Mouse (Mus musculus) E14TG2a.4 (cell line): ENCODE measurements around the gene Sprr2a3.
"Not testable (repeated sequence)": the region's sequence is repeated elsewhere in the genome, so short reads cannot be mapped to it uniquely, and the experiment has no call there.

Source experiments
- H3K27me3 ChIP-seq: 2 replicates; pipeline ENCODE4 v1.6.1; 2014; ENCODE audit warnings: low read length, control low read depth; ENCODE audit not compliant: insufficient read depth
- H3K36me3 ChIP-seq: 2 replicates; pipeline ENCODE4 v1.6.1; 2014; ENCODE audit warnings: low read length, control low read depth; ENCODE audit not compliant: insufficient read depth
- H3K4me1 ChIP-seq: replicated peaks from 2 replicates; pipeline ENCODE4 v1.6.1; 2014; ENCODE audit warnings: low read depth, low read length, control low read depth
- H3K4me3 ChIP-seq: replicated peaks from 2 replicates; pipeline ENCODE4 v1.5.1; 2014; ENCODE audit warnings: mild to moderate bottlenecking, low read length
- H3K9me3 ChIP-seq: 2 replicates; pipeline ENCODE4 v1.6.1; 2014; ENCODE audit warnings: low read length, control low read depth
- CTCF ChIP-seq: conservative IDR thresholded peaks from 2 replicates; pipeline ENCODE4 v1.5.1; 2014; ENCODE audit warnings: low read length
- NANOG ChIP-seq: IDR thresholded peaks from 2 replicates; pipeline ENCODE4 v1.6.1; 2014; ENCODE audit warnings: borderline replicate concordance, low read length, mixed read lengths
- POU5F1 ChIP-seq: IDR thresholded peaks from 2 replicates; pipeline ENCODE4 v1.6.1; 2014; ENCODE audit warnings: low read length, borderline replicate concordance

The Sprr2a3 gene

GRCm38 (mm10) chr3:92280963-92281606 lies 4.1 kb upstream of the Sprr2a3 start:
- H3K27me3 ChIP-seq, H3K9me3 ChIP-seq, H3K36me3 ChIP-seq, H3K4me3 ChIP-seq, H3K4me1 ChIP-seq: not testable (repeated sequence)

- H3K4me3 ChIP-seq, H3K9me3 ChIP-seq, H3K36me3 ChIP-seq, H3K27me3 ChIP-seq, H3K4me1 ChIP-seq: not testable (repeated sequence)
Measured at GRCm38 (mm10) chr3:92288489-92288888, 3.3 kb downstream of the Sprr2a3 start.

DNA sequence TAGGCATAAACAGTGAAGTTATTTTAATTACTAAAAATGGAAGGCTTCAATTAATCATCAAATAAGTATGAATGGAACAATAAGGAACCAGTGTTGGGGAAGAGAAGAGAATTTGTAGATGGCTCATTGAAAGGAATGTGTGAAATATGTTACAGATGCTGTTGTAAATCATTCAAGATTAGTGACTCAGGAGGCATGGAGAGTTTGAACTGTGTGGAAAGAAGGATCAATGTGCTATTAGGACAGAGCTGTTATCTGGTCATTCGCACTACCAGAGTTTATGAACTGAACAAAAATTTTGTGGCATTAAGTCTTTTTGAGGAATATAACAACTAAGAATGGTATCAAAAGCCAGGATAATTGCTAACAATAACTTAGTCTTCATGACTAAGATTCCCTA lies 22.2 kb downstream of the Sprr2a3 start:
- TF ChIP-seq NANOG, result no peak
- no peak for TF ChIP-seq CTCF
- no peak for TF ChIP-seq POU5F1
- Histone ChIP-seq H3K27me3 (no peaks in the 10 kb centered on the region), H3K4me1 (no peaks in the 10 kb centered on the region), H3K36me3 (no peaks in the 10 kb centered on the region), H3K9me3 (no peaks in the 10 kb centered on the region), H3K4me3 (no peak overlapping the region)

DNA sequence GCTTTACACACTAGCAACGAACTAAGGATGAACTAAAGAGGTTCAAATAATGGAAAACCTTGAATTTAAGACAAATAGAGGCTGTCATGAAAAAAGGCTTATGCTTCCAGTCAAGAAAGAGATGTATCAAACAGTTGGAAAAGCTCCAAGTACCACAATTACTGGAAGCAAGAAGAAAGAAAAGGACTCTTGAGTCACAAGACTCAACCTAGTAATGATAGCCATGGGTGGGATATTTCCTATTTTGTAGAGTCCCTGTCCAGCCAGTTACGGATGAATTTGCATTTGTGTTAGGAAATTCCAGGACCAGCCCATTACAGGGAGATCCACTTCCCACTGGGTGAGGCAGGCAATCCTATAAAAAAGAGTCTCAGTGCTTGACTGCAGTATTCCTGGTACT lies 31.1 kb downstream of the Sprr2a3 start, which contains the start of gene Sprr2b:
Gene Sprr2b, plus strand, starts transcription at position 301 of the 400 bp plus-strand sequence.
- TF ChIP-seq CTCF, result no peak
- TF ChIP-seq NANOG, result no peak
- TF ChIP-seq POU5F1, result no peak
- Histone ChIP-seq H3K36me3 (no peaks in the 10 kb centered on the region), H3K4me1 (peaks cover 16% of the 10 kb centered on the region), H3K27me3 (no peaks in the 10 kb centered on the region), H3K4me3 (no peak within 1 kb of the TSS), H3K9me3 (no peaks in the 10 kb centered on the region)

DNA sequence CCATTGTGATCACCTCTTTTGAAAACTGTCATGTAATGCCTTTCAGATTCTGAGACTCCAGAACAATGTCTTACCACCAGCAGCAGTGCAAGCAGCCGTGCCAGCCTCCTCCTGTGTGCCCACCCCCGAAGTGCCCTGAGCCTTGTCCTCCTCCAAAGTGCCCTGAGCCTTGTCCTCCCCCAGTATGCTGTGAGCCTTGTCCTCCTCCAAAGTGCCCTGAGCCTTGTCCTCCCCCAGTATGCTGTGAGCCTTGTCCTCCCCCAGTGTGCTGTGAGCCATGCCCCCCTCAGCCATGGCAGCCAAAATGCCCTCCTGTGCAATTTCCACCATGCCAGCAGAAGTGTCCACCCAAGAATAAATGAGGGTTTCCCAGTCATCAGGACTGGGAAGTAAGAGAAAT lies 32.2 kb downstream of the Sprr2a3 start:
- TF ChIP-seq NANOG (no peak), CTCF (no peak), POU5F1 (no peak)
- Histone ChIP-seq H3K9me3 (no peaks in the 10 kb centered on the region), H3K4me1 (peaks cover 16% of the 10 kb centered on the region), H3K36me3 (no peaks in the 10 kb centered on the region), H3K4me3 (no peak overlapping the region), H3K27me3 (no peaks in the 10 kb centered on the region)

DNA sequence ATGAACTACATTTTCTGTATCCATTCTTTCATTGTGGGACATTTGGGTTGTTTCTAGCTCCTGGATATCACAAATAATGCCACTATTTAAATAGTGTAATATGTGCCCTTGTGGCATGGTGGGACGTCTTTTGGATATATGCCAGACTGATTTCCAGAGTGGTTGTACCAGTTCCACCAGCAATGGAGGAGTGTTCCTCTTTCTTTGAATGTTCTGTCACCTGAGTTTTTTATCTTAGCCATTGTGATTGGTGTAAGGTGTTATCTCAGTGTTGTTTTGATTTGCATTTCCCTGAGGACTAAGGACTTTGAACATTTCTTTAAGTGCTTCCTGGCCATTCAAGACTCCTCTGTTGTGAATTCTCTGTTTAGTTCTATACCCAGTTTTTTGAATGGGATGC lies 51.1 kb downstream of the Sprr2a3 start:
- no peaks in the 10 kb centered on the region for H3K36me3 ChIP-seq
- H3K27me3 ChIP-seq, result no peaks in the 10 kb centered on the region
- H3K4me1 ChIP-seq, result no peaks in the 10 kb centered on the region
- TF ChIP-seq NANOG (no peak), POU5F1 (no peak), CTCF (no peak)
- no peaks in the 10 kb centered on the region for H3K9me3 ChIP-seq
- no peak overlapping the region for H3K4me3 ChIP-seq

DNA sequence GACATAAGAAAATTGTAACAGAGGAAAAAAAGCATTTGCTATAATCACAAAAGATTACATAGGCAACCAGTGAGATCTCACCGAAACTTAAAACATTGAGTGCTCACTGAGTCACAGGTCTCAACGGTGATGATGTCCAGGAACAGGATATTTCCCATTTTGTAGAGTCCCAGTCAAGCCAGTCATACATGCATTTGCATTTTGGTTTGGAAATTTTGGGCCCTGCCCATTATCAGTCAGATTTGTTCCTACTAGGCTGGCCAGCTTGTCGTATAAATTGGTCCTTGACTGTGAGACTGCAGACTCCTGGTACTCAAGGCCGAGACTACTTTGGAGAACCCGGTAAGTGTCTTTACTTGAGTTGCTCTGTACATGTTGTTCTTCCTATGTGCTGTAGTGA lies 53.6 kb downstream of the Sprr2a3 start, which contains the start of gene Sprr2d:
Gene Sprr2d, plus strand, starts transcription at position 301 of the 400 bp plus-strand sequence.
- Histone ChIP-seq H3K27me3 (no peaks in the 10 kb centered on the region), H3K4me1 (no peaks in the 10 kb centered on the region), H3K9me3 (no peaks in the 10 kb centered on the region), H3K36me3 (no peaks in the 10 kb centered on the region), H3K4me3 (no peak within 1 kb of the TSS)
- no peak for TF ChIP-seq POU5F1
- no peak for TF ChIP-seq NANOG
- TF ChIP-seq CTCF, result no peak
